In the genomic region with DNA sequence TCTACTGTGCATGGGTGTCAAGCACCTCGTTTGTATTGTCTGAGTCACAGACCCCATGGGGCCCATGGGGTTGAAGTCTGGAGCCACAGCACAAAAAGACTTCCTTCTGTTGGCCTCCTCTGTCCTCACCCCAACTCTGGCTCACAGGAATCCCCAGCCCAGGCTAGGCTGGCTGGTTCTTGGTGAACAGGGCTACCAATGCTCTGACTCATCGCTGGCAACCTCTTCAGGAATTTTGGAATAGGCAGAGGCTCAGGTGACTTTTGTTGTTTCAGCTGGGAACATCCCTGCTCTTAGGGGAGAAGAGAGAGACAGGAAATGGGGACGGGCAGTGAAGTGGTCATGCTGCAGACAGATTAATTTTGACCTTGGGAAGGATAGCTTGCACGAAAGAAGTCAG, we compare ENCODE assay signal across 16 mouse cellular contexts.
DNase-seq lines count a peak whose midpoint lies in the region; ATAC-seq and TF ChIP-seq lines count a peak whose summit lies in the region.
"Had no signal": no experiment of that assay in that cellular context is flagged by ENCODE, and none has a peak within 500 bp of the region (broad histone marks: within the 10 kb centered on the region; RNA-seq: fewer than 3 reads in every experiment).

No protein-coding gene starts in this region.

- no peak overlapping the region for H3K4me2 ChIP-seq in heart, postnatal 0 days (ENCODE audit: low read depth, low read length)
- H3K4me2 ChIP-seq: liver, embryonic 11.5 days had no signal

- peak; percentile 96 for ATAC-seq in Patski
- ATAC-seq in heart, postnatal 0 days (ENCODE audit: insufficient read depth, low read depth), result peak; percentile 65; the same call in 1 of the 2 replicates

- intact Hi-C loops in left cerebral cortex, postnatal 25 days (cut with DNase I), result no loop called here

- no peak for TF ChIP-seq EP300 in heart, postnatal 0 days (IDR thresholded peaks at IDR 0.05; ENCODE audit: low read depth)

- no peaks in the 10 kb centered on the region for H3K36me3 ChIP-seq in heart, postnatal 0 days (replicated peaks; ENCODE audit: control insufficient read depth, insufficient read depth, low read length)

- peak; percentile 21 for DNase-seq in gastrocnemius, postnatal 25 days
- DNase-seq in gastrocnemius, postnatal 10 days, result no peak
- peak; percentile 33 for DNase-seq in lung, postnatal 36 days
- no peak for DNase-seq in lung, postnatal 10 days
- DNase-seq in Patski (ENCODE audit: low read depth, low spot score), result peak; percentile 95
- DNase-seq in heart, postnatal 0 days (ENCODE audit: low spot score), result no peak
- no peak for DNase-seq in layer of hippocampus, postnatal 10 days (ENCODE audit: low spot score in 2 of 2)
- DNase-seq in left cerebral cortex, postnatal 25 days (ENCODE audit: low spot score in 2 of 2), result no peak
- DNase-seq: cerebellum, adult 8-10 months; kidney, adult 8-10 months; right cerebral cortex, postnatal 25 days; thymus, postnatal 4 days had no signal

- CTCF ChIA-PET in Patski (lab: Charles Lee), result interaction anchor here (1.0 to 1.2 kb wide), 3 partner anchors 20 to 323 kb away, joined by 3 read pairs; no protein-coding TSS in a partner anchor

- no peaks in the 10 kb centered on the region for H3K27me3 ChIP-seq in Patski
- no peaks in the 10 kb centered on the region for H3K27me3 ChIP-seq in heart, postnatal 0 days (ENCODE audit: control insufficient read depth, insufficient read depth, low read length)
- H3K27me3 ChIP-seq: CH12.LX had no signal

- H3K9me3 ChIP-seq in heart, postnatal 0 days (replicated peaks; ENCODE audit: control insufficient read depth, low read length), result no peaks in the 10 kb centered on the region

- no peak for TF ChIP-seq CTCF in Patski (IDR thresholded peaks at IDR 0.05)
- TF ChIP-seq CTCF in heart, postnatal 0 days (IDR thresholded peaks at IDR 0.05; ENCODE audit: low read depth), result no peak

- in situ Hi-C loops in Patski (cut with MboI; ENCODE audit: low pct_unique_long_range_greater_than_20kb), result loop anchor here (10.0 kb wide), 1 partner anchor 53 kb away; no protein-coding TSS in a partner anchor

- POLR2A ChIA-PET in Patski (lab: Charles Lee), result interaction anchor here (1.1 to 2.4 kb wide), 2 partner anchors 11 to 324 kb away, joined by 3 to 5 read pairs; no protein-coding TSS in a partner anchor

- H3K9ac ChIP-seq in heart, postnatal 0 days (replicated peaks; ENCODE audit: low read depth, low read length), result no peak overlapping the region

- no peak overlapping the region for H3K27ac ChIP-seq in heart, postnatal 0 days (ENCODE audit: low read depth)
- H3K27ac ChIP-seq: layer of hippocampus, adult 2 months had no signal

- H3K4me1 ChIP-seq in heart, postnatal 0 days (ENCODE audit: control insufficient read depth, insufficient read depth), result peaks cover 9% of the 10 kb centered on the region; the same call in 1 of the 2 replicates

- no peak overlapping the region for H3K4me3 ChIP-seq in heart, postnatal 0 days (ENCODE audit: low read depth, low read length)
- H3K4me3 ChIP-seq: erythroblast, embryonic 14.5 days; layer of hippocampus, adult 2 months had no signal

- WGBS in heart, postnatal 0 days, result 25% methylated on average over 4 of the region's 4 CpGs

Comparison
In these comparisons a context has a peak if more than half of its experiments do, and no peak if none do; other contexts are left out.
1. DNase-seq: peak in gastrocnemius, postnatal 25 days (single experiment), lung, postnatal 36 days (single experiment) and Patski (single experiment); none in gastrocnemius, postnatal 10 days (single experiment), lung, postnatal 10 days (single experiment), heart, postnatal 0 days (single experiment), layer of hippocampus, postnatal 10 days (0 of 2) and left cerebral cortex, postnatal 25 days (0 of 2).